Mouse (Mus musculus): ENCODE results near the gene Itga5. TPM values are rescaled to one million over a fixed set of nuclear protein-coding genes. Genes with fewer than 3 reads are reported as not detected.

Itga5 gene
- polyA plus RNA-seq, 1 experiment from 2014 or later, result 23.8 TPM

DNA sequence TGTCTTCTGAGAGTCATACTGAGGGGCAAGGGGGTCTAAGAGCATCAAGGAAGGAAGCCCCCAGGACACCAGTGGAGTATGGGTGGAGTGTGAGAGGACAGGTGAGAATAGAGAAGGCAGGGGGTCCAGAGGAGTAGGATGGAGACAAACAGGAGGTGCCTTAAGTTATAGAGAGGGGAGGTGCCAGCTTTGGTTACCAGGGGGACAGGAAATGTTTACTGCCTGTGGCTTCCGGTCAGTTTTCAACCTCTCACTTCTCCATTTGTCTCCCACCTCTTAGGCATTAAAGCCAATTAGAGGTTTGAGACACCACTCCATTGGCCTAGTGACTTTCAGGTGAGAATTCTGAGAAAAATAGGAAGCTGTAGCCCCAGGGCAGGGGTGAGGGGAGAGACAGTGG, 5.3 kb downstream of the Itga5 start:
- H3K4me1 ChIP-seq (replicated peaks), result peaks cover 44% of the 10 kb centered on the region
- H3K27ac ChIP-seq, result no peak overlapping the region
- no peak for DNase-seq (ENCODE audit: low spot score)
- peaks cover 11% of the 10 kb centered on the region for H3K36me3 ChIP-seq
- no peaks in the 10 kb centered on the region for H3K9me3 ChIP-seq
- no peak overlapping the region for H3K4me3 ChIP-seq
- no peaks in the 10 kb centered on the region for H3K27me3 ChIP-seq (ENCODE audit: insufficient read depth, poor library complexity, severe bottlenecking)
- WGBS, result 87% methylated on average over 1 of the region's 1 CpGs

- Histone ChIP-seq H3K9me3 (no peaks in the 10 kb centered on the region), H3K4me3 (no peak overlapping the region), H3K36me3 (peaks cover 23% of the 10 kb centered on the region), H3K27ac (no peak overlapping the region), H3K4me1 (replicated peaks) (peaks cover 31% of the 10 kb centered on the region), H3K27me3 (ENCODE audit: insufficient read depth, poor library complexity, severe bottlenecking) (no peaks in the 10 kb centered on the region)
- 93% methylated on average over 5 of the region's 5 CpGs for WGBS
- DNase-seq (ENCODE audit: low spot score), result no peak
These were observed 6.5 kb downstream of the Itga5 start for GRCm38 (mm10) chr15:103359869-103360602.

GRCm38 (mm10) chr15:103359122-103359510, 7.4 kb downstream of the Itga5 start:
- Histone ChIP-seq H3K4me3 (no peak overlapping the region), H3K27me3 (ENCODE audit: insufficient read depth, poor library complexity, severe bottlenecking) (no peaks in the 10 kb centered on the region), H3K9me3 (no peaks in the 10 kb centered on the region), H3K4me1 (replicated peaks) (peaks cover 22% of the 10 kb centered on the region), H3K27ac (peak overlapping the region; percentile 53; the same call in 1 of the 2 replicates), H3K36me3 (peaks cover 32% of the 10 kb centered on the region)
- WGBS, result 67% methylated on average over 1 of the region's 1 CpGs
- DNase-seq (ENCODE audit: low spot score), result no peak

DNA sequence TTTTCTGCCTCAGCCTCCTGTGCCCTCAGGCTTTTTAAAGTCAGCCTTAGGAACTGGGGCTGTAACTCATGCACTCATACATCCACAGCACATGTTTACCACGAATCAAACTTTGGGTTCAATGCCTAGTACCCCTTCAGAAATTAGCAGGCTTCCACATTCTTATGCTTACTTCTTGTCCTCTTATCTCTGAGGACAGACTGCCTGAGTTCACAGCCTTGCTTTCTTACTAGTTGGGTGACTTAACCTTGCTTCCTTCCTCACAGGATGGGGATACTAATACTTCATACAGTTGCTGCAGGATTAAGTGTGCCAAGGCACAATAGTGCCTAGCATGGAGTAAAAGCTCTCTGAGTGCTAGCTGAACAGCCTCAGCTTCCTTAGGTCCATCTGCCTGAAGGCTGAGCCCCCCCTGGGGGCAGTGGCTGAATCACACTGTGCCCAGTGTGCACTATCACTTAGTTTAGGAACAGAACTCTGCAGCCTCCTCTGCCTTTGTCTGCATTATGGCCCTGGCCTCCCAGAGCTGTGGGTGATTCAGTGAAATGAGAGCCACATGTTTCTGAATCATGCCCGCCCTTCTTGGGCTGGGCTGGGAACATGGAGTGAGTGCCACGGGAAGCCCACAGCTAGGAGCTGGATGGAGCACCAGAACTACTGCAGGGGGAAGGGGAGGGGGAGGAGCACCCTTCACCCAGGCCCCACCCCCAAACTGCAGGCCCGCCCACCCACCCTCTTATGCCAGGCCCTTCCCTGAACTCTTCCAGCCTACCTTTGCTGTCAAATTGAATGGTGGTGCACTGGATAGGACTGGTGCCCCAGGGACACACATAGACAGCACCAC, 8.1 kb downstream of the Itga5 start:
- Histone ChIP-seq H3K4me1 (replicated peaks) (peaks cover 19% of the 10 kb centered on the region), H3K4me3 (no peak overlapping the region), H3K9me3 (no peaks in the 10 kb centered on the region), H3K27ac (peak overlapping the region; percentile 53; the same call in 1 of the 2 replicates), H3K27me3 (ENCODE audit: insufficient read depth, poor library complexity, severe bottlenecking) (no peaks in the 10 kb centered on the region), H3K36me3 (peaks cover 38% of the 10 kb centered on the region)
- WGBS, result 30% methylated on average over 4 of the region's 4 CpGs
- no peak for DNase-seq (ENCODE audit: low spot score)

GRCm38 (mm10) chr15:103357817-103358216, 8.7 kb downstream of the Itga5 start:
- WGBS, result 85% methylated on average over 4 of the region's 4 CpGs
- peaks cover 45% of the 10 kb centered on the region for H3K36me3 ChIP-seq
- no peaks in the 10 kb centered on the region for H3K9me3 ChIP-seq
- no peaks in the 10 kb centered on the region for H3K27me3 ChIP-seq (ENCODE audit: insufficient read depth, poor library complexity, severe bottlenecking)
- H3K27ac ChIP-seq, result no peak overlapping the region
- H3K4me3 ChIP-seq, result no peak overlapping the region
- H3K4me1 ChIP-seq (replicated peaks), result peaks cover 19% of the 10 kb centered on the region
- DNase-seq (ENCODE audit: low spot score), result no peak

DNA sequence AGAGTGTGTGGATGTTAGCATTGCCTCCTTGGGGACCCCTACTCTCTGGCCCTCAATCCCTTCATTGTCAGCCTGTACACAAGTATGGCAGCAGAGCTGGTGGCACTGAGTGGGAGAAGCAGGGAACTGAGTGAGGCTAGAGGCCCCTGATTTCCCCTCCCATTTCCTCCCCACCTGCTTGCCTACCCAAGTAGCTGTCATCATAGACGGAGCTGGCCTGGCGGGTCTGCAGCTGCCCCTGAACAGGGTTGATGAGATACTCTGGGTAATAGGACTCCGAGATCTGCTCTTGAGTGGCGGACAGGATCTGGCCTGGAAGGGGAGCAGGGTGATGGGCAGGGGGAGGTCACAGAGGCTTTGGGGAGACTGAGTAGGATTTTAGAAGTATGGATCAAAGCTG, 10.4 kb downstream of the Itga5 start:
- H3K36me3 ChIP-seq, result peaks cover 60% of the 10 kb centered on the region
- no peak overlapping the region for H3K4me3 ChIP-seq
- 86% methylated on average over 4 of the region's 4 CpGs for WGBS
- H3K27me3 ChIP-seq (ENCODE audit: insufficient read depth, poor library complexity, severe bottlenecking), result no peaks in the 10 kb centered on the region
- no peak overlapping the region for H3K27ac ChIP-seq
- peaks cover 19% of the 10 kb centered on the region for H3K4me1 ChIP-seq (replicated peaks)
- DNase-seq (ENCODE audit: low spot score), result no peak
- no peaks in the 10 kb centered on the region for H3K9me3 ChIP-seq

DNA sequence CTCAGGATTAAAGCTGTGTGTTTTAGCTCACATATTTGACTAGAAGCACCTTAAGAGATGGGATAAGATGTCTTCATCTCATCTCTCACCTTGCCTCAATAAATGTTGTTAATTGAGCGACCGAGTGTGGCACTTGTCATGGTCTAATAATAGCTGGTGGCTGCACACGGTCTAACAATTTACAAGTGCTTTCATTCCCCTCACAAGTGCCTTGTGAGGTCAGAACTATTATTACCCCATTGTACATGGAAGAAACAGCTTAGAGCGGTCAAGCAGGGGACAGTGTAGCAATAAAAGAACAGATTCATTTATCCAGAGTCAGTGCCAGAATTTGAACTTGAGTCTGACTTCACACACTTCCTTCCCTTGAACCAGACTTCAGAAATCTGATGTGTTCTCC, 11.1 kb downstream of the Itga5 start:
- Histone ChIP-seq H3K36me3 (peaks cover 67% of the 10 kb centered on the region), H3K9me3 (no peaks in the 10 kb centered on the region), H3K4me1 (replicated peaks) (peaks cover 19% of the 10 kb centered on the region), H3K27ac (no peak overlapping the region), H3K4me3 (no peak overlapping the region), H3K27me3 (ENCODE audit: insufficient read depth, poor library complexity, severe bottlenecking) (no peaks in the 10 kb centered on the region)
- no peak for DNase-seq (ENCODE audit: low spot score)
- WGBS, result 86% methylated on average over 4 of the region's 4 CpGs

GRCm38 (mm10) chr15:103354690-103355089, 11.9 kb downstream of the Itga5 start:
- no peak for DNase-seq (ENCODE audit: low spot score)
- WGBS, result 86% methylated on average over 2 of the region's 2 CpGs
- H3K36me3 ChIP-seq, result peaks cover 74% of the 10 kb centered on the region

DNA sequence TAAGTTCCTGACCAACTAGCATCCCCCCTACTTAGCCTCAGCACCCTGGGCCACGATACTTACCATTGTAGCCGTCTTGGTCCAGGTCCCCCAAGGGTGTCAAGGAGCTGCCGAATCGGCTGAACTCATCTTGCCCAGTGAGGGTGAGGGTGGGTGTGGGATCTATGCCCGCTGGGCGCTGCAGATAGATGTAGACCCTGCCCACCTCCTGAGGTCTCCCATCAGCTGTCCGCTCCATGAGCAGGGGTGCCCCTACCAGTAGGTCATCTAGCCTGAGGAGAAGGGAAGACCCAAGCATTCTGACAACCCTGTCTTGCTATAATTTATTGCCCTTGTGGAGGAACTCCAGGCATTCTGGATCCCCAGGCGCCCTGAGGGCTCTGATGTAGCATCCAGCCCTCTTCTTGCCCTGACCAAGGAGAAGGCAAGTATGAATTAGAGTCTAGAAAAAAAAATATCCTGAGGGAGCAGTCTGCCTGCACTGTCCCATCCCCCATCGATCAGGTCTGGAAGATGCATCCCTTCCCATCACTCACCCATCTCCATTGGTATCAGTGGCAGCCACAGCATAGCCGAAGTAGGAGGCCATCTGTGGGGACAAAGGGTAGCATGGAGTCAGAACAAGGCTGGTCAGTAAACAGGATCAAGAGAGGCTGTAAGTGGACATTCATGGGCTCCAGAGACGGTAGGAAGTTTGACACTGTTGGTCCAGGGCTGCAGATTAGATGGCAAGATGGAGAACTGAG, 12.9 kb downstream of the Itga5 start:
- no peak for DNase-seq (ENCODE audit: low spot score)
- H3K4me1 ChIP-seq (replicated peaks), result peaks cover 7% of the 10 kb centered on the region
- no peaks in the 10 kb centered on the region for H3K27me3 ChIP-seq (ENCODE audit: insufficient read depth, poor library complexity, severe bottlenecking)
- WGBS, result 91% methylated on average over 11 of the region's 11 CpGs
- H3K36me3 ChIP-seq, result peaks cover 84% of the 10 kb centered on the region
- H3K4me3 ChIP-seq, result no peak overlapping the region
- H3K27ac ChIP-seq, result no peak overlapping the region
- no peaks in the 10 kb centered on the region for H3K9me3 ChIP-seq

More at GRCm38 (mm10) chr15:103354690-103355089, 11.9 kb downstream of the Itga5 start:
- no peak overlapping the region for H3K27ac ChIP-seq
- H3K4me1 ChIP-seq (replicated peaks), result peaks cover 18% of the 10 kb centered on the region
- H3K27me3 ChIP-seq (ENCODE audit: insufficient read depth, poor library complexity, severe bottlenecking), result no peaks in the 10 kb centered on the region
- no peak overlapping the region for H3K4me3 ChIP-seq
- H3K9me3 ChIP-seq, result no peaks in the 10 kb centered on the region

GRCm38 (mm10) chr15:103352856-103353255, 13.7 kb downstream of the Itga5 start:
- Histone ChIP-seq H3K36me3 (peaks cover 92% of the 10 kb centered on the region), H3K4me3 (no peak overlapping the region), H3K27me3 (ENCODE audit: insufficient read depth, poor library complexity, severe bottlenecking) (no peaks in the 10 kb centered on the region), H3K9me3 (no peaks in the 10 kb centered on the region), H3K4me1 (replicated peaks) (peaks cover under 1% of the 10 kb centered on the region; the same call in 1 of the 2 replicates), H3K27ac (no peak overlapping the region)
- DNase-seq (ENCODE audit: low spot score), result peak; percentile 66
- WGBS, result 45% methylated on average over 4 of the region's 4 CpGs

- DNase-seq (ENCODE audit: low spot score), result peak; percentile 53
- Histone ChIP-seq H3K27me3 (ENCODE audit: insufficient read depth, poor library complexity, severe bottlenecking) (no peaks in the 10 kb centered on the region), H3K4me1 (replicated peaks) (peaks cover 7% of the 10 kb centered on the region), H3K9me3 (no peaks in the 10 kb centered on the region), H3K4me3 (no peak overlapping the region), H3K36me3 (peaks cover 82% of the 10 kb centered on the region), H3K27ac (no peak overlapping the region)
- WGBS, result 10% methylated on average over 2 of the region's 2 CpGs
These were observed 19.3 kb downstream of the Itga5 start for GRCm38 (mm10) chr15:103347275-103347684.

- H3K4me1 ChIP-seq (replicated peaks), result peaks cover 22% of the 10 kb centered on the region
- peaks cover 14% of the 10 kb centered on the region for H3K27me3 ChIP-seq (ENCODE audit: insufficient read depth, poor library complexity, severe bottlenecking)
- no peak for DNase-seq (ENCODE audit: low spot score)
- H3K36me3 ChIP-seq, result peaks cover 67% of the 10 kb centered on the region
- no peak overlapping the region for H3K4me3 ChIP-seq
- H3K27ac ChIP-seq, result no peak overlapping the region
- no peaks in the 10 kb centered on the region for H3K9me3 ChIP-seq
- WGBS, result 85% methylated on average over 6 of the region's 6 CpGs
These were observed 20.8 kb downstream of the Itga5 start for GRCm38 (mm10) chr15:103345789-103346188.

Measured in hindbrain, embryonic 10.5 days (tissue).